Mouse (Mus musculus): Measurements from ENCODE around the gene Hlcs.

DNA sequence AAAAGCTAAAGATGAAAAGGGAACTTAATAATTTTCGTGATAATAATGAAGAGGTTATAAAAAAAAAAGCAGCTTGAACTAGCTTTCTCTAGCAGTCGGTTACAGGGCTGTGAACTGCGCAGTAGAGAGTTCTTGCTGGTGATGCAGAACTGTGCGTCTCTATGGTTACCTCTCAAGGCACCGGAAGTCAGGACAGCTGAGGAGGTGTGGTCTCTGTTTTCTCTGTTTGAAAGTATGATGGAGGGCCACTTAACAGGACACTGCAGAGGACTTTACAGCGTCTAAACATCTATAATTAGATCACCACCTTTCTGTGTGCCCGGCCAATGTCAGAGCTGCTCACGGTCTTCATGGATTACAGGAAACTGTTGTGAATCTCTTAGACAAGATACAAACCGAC is 41.1 kb upstream of the Hlcs start:
- TF ChIP-seq CTCF (conservative IDR thresholded peaks at IDR 0.05; ENCODE audit: low read length), result no peak
- TF ChIP-seq NANOG (IDR thresholded peaks at IDR 0.05; ENCODE audit: borderline replicate concordance, low read length), result no peak
- no peak for TF ChIP-seq POU5F1 (IDR thresholded peaks at IDR 0.05; ENCODE audit: borderline replicate concordance, low read length)
